13 mouse cellular contexts compared by ENCODE assay signal in the genomic region with DNA sequence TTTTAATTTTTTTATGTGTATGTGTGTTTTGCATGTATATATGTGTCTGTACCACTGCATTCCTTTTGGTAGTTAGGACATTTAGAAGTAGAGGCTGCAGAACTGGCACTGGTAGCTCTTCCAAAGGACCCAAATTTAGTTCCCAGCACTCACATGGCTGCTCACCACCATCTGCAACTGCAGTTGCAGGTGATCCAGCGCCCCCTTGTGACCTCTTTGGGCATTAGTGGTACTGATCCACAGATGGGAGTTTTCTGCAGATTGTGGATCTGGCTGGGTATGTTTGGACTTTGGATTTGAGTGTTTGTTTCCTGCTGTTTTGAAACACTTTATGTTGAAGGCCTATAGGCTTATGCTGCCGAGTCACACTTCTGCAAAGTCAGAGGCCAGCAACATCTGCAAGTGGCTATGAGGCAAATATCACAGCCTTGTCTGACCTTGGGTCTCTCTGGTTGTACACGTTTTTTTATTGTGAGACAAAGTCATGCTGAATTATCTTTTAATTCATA. TPM values are rescaled to one million over a fixed set of nuclear protein-coding genes. Genes with fewer than 3 reads are reported as not detected.
A peak's percentile ranks its signal among the peaks of the same experiment; 100 is the strongest.
DNase-seq lines count a peak whose midpoint lies in the region; ATAC-seq and TF ChIP-seq lines count a peak whose summit lies in the region.
"Had no signal": no experiment of that assay in that cellular context is flagged by ENCODE, and none has a peak within 500 bp of the region (broad histone marks: within the 10 kb centered on the region; RNA-seq: fewer than 3 reads in every experiment).

No protein-coding gene starts in this region.

- H3K27ac ChIP-seq in layer of hippocampus, adult 2 months, result no peak overlapping the region
- peak overlapping the region; percentile 93 for H3K27ac ChIP-seq in bone marrow macrophage, adult 2 months (ENCODE audit: insufficient read depth, low read depth, low read length)
- H3K27ac ChIP-seq: midbrain, embryonic 13.5 days had no signal

- peak; percentile 36 for DNase-seq in CD4-positive, CD25-positive, alpha-beta regulatory T cell, adult 2 months (ENCODE audit: low read depth, low spot score)
- DNase-seq in layer of hippocampus, adult 2 months (ENCODE audit: low spot score in 2 of 2), result no peak
- no peak for DNase-seq in layer of hippocampus, adult 9-10 months (ENCODE audit: low spot score)
- DNase-seq in 416B (ENCODE audit: low read depth), result peak; percentile 33
- no peak for DNase-seq in spleen, adult 12 weeks (ENCODE audit: low spot score)
- no peak for DNase-seq in urinary bladder, postnatal 4 days (ENCODE audit: low spot score in 2 of 2)
- DNase-seq: kidney, adult 11 months; lung, adult 2 months; thymus, adult 2 months had no signal

- peaks cover 80% of the 10 kb centered on the region for H3K4me1 ChIP-seq in bone marrow macrophage, adult 2 months (ENCODE audit: control insufficient read depth, insufficient read depth, low read length)

- no peak for TF ChIP-seq POLR2A in bone marrow macrophage, adult 2 months (IDR thresholded peaks at IDR 0.05; ENCODE audit: borderline replicate concordance, low read depth, low read length)

- TF ChIP-seq CTCF in layer of hippocampus, adult 2 months (conservative IDR thresholded peaks at IDR 0.05), result peak; percentile 57
- peak; percentile 38; the same call in 1 of the 2 replicates for TF ChIP-seq CTCF in bone marrow macrophage, adult 2 months (IDR thresholded peaks at IDR 0.05; ENCODE audit: low read depth, low read length)

- ATAC-seq in CD4-positive, CD25-positive, alpha-beta regulatory T cell, adult 4 months, result no peak
- ATAC-seq: forebrain, embryonic 14.5 days; midbrain, embryonic 13.5 days had no signal

- H3K4me3 ChIP-seq in layer of hippocampus, adult 2 months, result no peak overlapping the region
- H3K4me3 ChIP-seq in bone marrow macrophage, adult 2 months (ENCODE audit: insufficient read depth, low read length), result no peak overlapping the region
- H3K4me3 ChIP-seq: midbrain, embryonic 13.5 days had no signal

RNA-seq across cellular contexts. Expression of gene Haus8, which starts 15.8 kb away (rescaled TPM):
- 10 to 100 TPM; 43.6 to 45.4 TPM for polyA plus RNA-seq in CD4-positive, CD25-positive, alpha-beta regulatory T cell, adult 4 months (2017; shearing (Covaris generic))
- total RNA-seq in layer of hippocampus, adult 2 months (2021), result 1 to 10 TPM; 7.0 to 9.4 TPM
- polyA plus RNA-seq in bone marrow macrophage, adult 2 months (2012; ENCODE audit: insufficient read depth, insufficient read length, missing spikeins), result 77.6 and 77.8 TPM in 2 replicates

RNA-seq across cellular contexts. Expression of gene Myo9b, which starts 16.0 kb away (rescaled TPM):
- polyA plus RNA-seq in CD4-positive, CD25-positive, alpha-beta regulatory T cell, adult 4 months (2017; shearing (Covaris generic)), result 10 to 100 TPM; 13.8 to 16.6 TPM
- total RNA-seq in layer of hippocampus, adult 2 months (2021), result 10 to 100 TPM; 33.7 to 33.8 TPM
- polyA plus RNA-seq in bone marrow macrophage, adult 2 months (2012; ENCODE audit: insufficient read depth, insufficient read length, missing spikeins), result 94.0 and 107 TPM in 2 replicates

Comparison
In these comparisons a context has a peak if more than half of its experiments do, and no peak if none do; other contexts are left out.
1. DNase-seq: peak in CD4-positive, CD25-positive, alpha-beta regulatory T cell, adult 2 months (single experiment) and 416B (single experiment); none in layer of hippocampus, adult 2 months (0 of 2), layer of hippocampus, adult 9-10 months (single experiment), spleen, adult 12 weeks (single experiment) and urinary bladder, postnatal 4 days (0 of 2).